Mouse (Mus musculus) T-helper 2 cell (primary cell): ENCODE data around the gene Cox4i2.

Experiments used
- in situ Hi-C: fragments of 300-600 bp; cut with MboI, MseI; formaldehyde crosslinking; loops from one replicate; pipeline ENCODE4 v1.15.1; 2025; ENCODE audit warnings: high pct_unique_total_duplicates

Cox4i2 gene

DNA sequence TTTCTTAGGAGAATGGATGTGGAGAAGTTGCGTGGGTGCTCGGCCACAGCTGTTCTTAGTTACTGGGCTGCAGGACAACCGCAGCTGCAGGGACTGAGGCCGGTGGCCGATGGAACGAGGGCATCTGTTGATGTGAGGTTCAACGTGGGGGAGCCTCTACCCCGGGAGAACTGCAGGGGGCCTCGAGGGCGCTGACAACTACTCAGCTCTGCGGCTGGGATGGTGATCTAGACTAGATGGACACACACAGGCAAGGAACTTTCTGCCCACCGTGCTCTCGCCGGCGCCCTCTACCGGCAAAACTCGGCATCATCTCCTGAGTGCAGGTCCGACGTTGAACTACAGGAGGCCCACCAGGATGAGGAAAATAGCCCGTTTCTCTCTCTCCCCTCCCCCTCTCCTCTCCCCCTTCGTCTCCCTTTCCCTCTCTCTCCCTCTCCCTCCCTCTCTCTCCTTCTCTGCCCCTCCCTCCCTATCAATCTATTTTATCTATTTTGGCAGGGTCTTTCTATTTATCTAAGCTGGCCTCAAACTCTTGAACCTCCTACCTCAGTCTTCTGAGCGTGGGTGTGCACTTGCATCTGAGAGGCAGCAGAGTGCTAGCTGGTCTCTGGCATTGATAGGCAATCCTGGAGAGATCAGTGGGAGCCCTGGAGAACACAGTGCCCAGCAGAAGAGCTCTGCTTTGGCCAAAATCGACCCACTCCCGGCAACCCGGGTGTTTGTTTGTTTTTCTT lies 12.6 kb downstream of the Cox4i2 start:
- in situ Hi-C loops = loop anchor here (25.0 kb wide), 1 partner anchor 1979 kb away; the partner anchor contains the start of gene Pygb

DNA sequence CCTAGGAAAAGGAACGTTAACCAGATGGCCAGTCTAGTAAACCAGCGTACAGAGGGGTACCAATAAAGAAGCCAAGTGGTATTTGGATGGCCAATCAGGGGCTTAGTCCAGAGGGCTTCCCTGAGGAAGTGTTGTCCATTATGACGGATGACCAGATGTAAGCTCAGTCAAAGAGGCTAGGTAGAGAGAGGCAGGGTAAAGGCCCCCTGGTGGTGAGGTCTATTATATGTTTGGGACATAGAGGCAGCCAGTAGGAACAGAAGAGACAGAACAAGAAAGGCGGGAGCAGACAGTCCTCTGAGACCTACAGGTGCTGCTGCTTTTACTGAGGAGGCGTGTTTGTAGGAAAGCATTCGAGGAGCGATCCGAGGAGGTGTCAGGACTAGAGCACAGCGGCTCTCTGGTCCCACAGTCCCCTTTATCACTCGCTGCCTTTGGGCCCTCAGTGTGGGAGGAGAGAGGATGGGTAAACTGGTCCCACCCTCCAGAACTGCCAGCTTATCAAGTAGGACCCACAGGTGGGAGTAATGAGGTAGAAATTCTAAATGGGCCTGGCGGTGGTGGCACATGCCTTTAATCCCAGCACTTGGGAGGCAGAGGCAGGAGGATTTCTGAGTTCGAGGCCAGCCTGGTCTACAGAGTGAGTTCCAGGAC lies 13.8 kb downstream of the Cox4i2 start:
- in situ Hi-C loops = loop anchor here (25.0 kb wide), 1 partner anchor 1980 kb away; the partner anchor contains the start of gene Pygb

DNA sequence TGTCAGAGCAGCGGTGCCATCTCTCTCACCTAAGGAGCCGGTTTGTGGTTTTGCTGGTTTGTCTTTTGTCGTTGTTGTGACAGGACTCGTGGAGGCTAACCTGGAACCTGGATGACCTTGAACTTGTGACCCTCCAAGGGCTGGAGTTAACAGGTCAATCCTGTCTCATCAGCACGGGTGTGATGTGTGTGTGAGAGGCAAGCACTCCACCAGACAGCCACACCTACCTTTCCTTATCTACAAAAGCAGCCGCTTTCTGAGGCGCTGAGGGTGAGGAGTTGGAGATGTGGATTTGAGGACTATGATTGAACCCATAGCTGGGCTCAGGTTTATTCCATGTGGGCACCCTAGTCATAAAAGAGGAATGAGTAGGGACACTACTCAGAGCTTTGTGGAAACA lies 15.7 kb downstream of the Cox4i2 start:
- in situ Hi-C loops = loop anchor here (25.0 kb wide), 1 partner anchor 1982 kb away; the partner anchor contains the start of gene Pygb

DNA sequence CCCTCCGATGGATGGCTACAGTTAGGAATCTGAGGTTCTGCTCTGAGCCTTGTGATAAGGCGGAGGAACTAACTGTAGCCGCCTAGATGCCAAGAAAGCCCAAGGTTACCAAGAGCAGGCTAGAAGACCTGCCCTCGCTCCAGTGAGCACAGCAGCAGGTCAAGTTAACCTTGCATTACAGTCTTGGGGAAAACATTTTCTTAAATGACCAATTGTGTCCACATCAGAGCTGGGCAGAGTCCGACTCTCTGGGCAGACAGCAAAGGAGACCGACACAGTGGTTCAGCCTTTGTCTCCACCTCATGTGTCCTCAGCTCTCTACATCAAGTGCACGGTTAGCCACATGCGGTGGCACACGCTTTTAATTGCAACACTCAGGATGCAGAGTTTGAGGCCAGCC lies 17.6 kb downstream of the Cox4i2 start:
- in situ Hi-C loops = loop anchor here (25.0 kb wide), 1 partner anchor 1984 kb away; the partner anchor contains the start of gene Pygb

DNA sequence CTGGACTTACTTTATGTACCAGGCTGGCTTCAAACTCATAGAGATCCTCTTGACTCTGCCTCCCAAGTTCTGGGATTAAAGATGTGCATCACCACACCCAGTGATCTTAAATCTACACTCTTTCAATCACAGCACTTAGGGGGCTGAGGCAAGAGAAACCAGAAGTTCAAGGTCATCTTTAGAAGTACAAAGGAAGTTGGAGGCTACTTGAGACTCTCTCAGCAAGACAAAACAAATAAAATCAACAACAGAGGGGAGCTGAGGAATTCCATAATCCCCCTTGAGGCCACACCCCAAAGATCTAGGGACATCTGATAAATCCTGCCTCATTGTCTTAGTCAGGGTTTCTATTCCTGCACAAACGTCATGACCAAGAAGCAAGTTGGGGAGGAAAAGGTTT lies 18.3 kb downstream of the Cox4i2 start:
- in situ Hi-C loops = loop anchor here (25.0 kb wide), 1 partner anchor 1985 kb away; the partner anchor contains the start of gene Pygb

DNA sequence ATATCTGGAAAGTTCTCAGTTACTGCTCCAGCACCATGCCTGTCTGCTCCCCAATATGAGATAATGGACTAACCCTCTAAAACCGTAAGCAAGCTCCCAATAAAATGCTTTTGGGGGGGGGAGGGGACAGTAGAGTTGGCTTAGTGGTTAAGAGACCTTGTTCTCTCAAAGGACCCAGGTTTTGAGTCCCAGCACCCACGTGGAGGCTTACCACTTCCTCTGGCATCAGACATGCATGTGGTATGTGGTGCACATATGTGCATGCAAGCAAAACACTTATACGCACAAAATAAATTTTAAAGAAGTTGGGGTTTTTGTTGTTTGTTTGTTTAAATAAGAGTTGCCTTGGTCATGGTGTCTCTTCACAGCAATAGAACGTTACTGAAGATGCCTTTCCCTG lies 21.4 kb downstream of the Cox4i2 start:
- in situ Hi-C loops = no loop called here

DNA sequence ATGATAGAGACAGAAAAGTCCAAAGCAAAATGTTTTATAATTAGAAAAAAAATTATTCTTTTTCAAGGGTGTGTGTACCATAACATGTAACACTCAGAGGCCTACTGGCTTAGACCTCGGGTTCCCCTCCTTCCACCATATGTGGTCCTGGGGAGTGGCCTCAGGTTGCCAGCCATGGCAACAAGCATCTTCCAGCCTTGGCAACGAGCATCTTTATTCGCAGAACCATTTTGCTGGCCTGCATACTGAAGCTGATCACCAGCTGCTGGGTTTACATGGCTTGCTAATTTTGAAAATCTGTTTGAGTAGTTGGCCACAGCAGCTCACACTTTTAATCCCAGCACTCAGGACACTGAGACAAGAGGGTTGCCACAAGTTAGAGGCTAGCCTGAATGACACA lies 22.0 kb downstream of the Cox4i2 start:
- in situ Hi-C loops = no loop called here

DNA sequence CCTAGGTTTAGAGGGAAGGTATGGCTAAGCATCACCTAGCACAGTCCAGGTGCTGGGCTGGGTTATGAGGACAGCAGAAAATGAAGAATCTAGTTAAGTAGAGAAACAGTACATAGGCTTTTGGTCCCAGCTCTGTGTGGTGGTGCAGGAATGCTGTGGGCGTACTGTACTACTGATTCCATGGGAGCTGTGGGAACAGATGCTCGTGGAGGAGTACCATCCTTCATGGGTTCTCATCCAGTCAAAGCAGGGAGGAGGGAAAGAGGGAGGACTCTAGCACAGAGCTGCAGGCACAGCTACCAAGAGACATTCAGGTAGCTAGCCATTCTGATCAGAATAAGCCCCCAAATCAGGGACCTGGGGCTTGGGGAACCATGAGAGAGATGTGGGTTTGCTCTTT lies 22.5 kb downstream of the Cox4i2 start:
- in situ Hi-C loops = no loop called here

DNA sequence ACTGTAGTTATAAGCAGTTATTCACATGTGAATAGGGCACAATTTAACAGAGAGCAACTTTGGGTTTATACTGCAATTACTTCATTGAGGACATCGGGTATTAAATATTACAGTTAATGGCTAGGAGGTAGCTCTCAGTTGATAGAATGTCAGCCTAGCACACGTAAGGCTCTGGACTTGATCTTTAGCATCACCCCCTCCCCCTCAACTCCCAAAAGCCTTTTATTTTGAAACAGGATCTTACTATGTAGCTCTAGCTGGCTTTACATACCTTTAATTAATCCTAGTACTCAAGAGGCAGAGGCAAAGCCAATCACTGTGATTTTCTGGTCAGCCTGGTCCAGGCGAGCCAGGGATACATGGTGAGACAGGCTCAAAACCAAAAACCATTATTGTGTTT lies 23.1 kb downstream of the Cox4i2 start:
- in situ Hi-C loops = no loop called here

DNA sequence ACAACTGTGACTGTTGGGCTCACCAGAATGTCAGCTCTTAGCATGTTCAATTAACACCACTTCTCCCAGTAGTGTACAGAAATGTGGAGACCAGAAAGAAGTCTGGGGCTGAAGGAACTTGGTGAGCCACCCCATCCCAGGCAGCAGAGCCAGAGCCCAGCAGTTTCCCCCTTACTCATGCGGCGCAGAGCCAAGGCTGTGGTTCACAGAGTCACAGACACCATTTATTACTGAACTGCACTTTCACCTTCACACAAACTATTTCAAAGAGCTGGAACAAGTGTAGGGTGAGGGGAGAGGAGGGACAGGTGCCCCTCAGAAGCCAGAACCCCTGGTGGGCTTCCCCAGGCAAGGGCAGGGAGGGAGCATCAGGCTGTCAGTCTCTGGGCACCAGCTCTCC lies 26.5 kb downstream of the Cox4i2 start:
- in situ Hi-C loops = no loop called here

DNA sequence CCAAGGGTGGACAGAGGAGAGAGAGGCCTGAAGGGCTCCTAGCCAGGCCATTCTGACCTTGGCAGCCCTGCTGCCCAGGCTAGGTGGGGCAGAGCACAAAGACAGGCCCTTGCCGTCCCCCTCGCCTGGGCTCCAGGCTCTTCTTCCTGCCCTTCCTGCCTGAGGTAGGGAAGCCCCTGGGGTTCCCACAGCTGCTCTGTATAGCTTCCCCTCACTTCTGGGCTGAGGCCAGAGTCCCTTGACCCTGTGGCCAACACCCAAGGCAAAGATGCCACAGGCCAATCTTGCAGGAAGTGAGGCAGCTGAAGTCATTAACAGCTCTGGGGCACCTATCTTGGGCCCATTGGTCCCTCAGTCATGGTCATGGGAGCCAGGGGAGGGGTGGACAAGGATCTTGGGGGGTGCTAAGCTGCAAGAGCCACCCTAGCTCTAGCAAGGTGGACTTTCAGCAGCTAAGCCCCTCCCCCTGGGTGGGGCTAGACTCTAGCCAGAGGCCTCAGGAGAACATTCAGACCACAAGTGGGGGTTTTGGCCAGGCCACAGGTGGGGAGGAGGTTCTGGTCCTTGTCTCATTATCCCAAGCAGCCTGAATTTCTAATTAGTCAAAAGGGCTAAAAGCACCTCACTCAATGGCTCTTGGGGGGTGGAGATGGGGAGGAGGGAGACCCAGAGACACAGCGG lies 27.2 kb downstream of the Cox4i2 start:
- in situ Hi-C loops = no loop called here

DNA sequence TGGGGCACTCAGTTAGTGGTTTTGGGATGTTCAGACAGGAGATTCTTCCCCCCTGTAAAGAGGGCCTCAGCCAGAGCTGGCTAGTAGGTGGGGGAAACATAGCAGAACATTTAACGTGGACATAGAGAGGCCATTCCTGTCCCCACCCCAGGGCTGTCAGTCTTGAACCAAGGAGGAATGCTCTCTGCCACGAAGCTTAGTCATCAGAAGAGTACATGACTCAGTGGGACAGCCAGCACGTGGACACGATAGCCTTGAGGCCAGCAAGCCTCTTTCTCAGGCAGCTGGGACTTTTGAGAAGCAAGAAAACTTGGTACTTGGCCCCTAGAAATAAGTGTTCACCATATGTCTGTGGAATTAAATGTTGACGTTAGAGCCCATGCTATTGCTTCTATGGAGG lies 28.7 kb downstream of the Cox4i2 start:
- in situ Hi-C loops = no loop called here

DNA sequence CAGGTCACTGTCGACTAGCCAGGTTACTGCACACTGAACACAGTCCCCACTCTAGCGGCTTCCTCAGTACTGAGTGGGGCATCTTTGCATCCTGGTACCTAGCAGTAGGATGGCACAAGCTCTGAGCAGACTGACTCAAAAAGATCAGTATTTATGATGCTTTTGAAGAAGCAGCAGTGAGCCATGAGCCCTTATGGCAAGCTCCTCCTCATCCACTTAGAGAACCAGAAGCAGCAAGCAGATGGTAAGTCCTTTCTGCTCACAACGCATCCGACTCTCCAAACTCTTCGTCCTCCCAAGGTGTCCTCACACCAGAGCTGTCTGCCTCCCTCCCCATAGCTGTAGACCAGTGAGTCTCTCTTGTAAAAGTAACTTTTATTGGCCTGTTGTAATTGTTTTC lies 29.3 kb downstream of the Cox4i2 start:
- in situ Hi-C loops = no loop called here

DNA sequence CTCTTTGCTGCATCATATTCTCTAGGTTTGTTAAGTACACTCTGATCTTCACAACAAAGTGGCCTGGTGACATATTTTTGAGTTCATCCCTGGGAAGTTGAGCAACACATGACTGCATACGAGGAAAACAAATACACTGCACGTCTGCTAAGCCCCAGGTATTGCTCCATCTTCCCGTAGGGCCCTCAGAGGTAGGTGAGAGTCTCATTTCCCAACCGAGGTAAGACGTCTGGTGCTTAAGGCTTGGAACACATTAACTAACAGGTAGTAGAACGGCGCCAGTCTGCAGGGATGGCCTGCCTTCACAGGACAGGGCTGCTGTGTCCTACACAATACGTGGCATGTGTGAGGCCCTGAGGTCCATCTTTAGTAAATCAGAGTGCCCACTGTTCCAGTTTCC lies 30.7 kb downstream of the Cox4i2 start:
- in situ Hi-C loops = no loop called here

DNA sequence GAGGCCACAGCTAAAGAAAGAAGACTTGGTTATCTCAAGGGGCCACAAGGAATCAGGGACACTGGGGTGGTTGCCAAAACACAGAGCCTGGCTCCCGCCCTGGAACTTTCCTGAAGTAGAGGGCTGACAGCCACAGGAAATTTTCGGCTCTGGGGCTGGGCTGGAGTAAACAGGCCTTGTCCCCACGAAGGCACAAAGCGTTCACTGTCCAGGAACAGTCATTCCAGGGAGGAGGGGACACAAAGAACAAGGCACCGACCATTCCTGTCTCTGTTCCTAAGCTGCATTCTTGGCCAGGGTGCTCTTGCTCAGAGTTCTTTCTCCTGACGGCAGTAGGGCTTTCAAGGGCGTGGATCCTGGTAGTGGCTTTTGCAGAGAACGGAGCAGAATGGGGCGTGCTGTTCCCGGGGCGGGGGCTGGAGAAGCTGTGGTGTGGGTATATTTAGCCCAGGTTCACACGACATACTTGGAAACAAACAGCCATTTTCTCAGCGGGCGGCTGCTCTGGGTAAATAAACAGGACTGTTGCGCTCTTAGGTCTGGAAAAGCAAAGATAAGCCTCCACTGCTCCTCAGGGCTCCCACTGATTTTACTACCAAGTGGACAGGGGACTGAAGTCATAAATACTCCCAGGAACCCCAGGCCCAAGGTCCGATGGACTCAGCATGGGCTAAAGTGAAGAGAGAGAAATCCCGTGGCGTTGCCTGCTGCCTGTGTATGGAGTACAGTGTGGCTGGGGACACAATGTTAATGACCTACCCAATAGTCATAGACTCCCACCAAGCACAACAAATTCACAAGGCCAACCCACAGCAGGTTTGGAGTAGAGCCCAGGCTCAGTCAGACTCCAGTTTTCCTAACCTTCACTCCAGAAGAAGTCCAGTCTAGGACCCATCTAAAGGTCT lies 31.7 kb downstream of the Cox4i2 start:
- in situ Hi-C loops = no loop called here

DNA sequence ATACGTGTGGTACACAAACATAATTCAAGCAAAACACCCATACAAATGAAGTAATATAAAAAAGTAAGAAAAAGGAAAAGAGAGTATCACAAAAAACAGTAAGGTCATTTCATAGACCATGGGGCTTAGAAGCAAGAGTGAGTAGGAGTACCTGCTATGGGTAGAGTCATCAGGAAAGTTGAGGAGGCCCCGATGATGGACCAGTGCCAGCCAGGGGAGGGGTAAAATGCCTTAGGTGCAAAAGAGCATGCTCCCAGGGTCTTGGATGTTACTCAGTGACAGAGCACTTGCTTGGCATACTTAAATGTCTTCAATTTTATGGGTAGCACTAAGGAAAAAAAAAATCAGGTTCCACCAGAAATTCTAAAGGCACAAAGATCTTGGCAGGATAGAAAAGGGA lies 33.2 kb downstream of the Cox4i2 start:
- in situ Hi-C loops = no loop called here

DNA sequence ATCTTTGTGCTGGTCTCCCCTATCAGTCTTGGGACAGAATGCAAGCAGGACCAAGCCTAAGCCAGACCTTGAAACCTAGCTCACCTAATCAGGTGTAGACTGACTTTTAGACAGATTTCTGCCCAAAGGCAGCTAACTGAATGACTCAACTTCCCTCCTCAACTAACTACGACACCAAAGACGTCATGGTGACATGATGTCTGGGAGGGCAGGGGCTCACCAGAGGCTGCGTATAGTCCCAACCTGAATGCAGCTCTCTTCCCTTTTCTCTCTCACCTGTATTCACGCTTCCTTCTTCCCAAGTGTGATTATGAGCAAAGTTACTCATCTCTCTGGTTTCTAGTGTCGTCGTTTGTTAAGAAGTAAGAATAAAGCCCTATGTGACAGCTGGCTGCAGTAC lies 33.6 kb downstream of the Cox4i2 start:
- in situ Hi-C loops = no loop called here

DNA sequence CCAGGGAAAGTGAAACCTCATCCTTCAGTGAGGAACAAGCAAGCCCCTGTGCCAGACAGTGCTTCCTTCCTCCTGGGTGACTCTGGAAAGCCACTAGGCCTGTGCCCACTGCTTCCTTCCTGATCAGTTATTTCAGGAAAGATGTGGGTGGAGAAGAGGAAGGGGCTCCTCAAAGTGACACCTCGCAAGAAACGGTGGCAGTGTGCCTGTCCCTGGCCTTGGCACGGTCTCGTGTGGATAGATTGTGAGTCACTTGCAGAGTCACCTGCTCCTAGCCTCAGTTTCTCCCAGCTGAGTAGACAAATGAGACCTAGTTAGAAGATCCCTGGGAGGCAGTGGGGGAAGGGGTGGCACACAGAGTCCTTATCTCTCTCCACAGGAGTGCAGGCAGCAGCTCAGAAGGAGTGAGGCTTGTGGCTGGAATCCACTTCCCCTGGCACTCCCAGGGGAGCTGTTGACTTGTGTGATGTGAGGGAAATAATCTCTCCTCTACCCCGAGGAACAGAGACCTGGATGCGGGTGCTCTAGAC lies 35.0 kb downstream of the Cox4i2 start:
- in situ Hi-C loops = no loop called here

DNA sequence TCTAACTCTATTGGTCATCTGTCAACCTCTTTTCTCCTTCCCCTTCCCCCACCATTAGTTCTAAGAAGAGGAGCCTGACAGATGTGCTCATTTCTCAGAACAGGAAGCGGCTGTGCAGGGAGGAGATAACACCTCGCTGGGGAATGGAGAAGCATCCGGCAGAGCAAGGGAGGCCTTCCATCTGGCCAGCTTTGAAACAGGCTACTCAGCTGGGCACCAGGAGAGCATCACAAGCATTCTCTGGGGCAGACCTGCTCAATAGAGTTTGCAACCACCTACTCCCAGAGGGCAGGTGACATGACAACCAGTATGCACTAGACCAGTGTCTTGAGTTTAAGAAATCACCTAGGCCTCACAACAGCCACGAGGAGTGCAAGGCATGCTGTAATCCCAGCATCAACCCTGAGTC lies 35.6 kb downstream of the Cox4i2 start:
- in situ Hi-C loops = no loop called here

DNA sequence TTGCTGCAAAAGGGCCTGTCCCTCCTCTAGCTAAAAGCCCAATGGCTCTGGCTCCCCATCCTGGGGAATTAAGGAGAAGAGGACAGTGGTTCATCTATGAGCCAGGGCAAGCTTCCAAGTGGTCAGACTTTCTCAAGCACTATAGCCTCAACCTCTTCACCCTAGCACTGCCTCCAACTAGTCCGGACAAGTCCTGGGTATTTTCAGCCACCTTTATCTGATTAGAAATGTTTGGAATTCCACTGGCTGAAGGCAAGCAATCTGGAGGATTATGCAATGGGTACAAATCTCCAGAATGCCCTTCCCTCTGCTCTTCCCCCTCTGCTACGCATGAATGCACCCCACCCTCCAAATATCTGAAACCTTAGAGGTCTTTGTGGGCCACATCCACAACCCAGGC lies 38.5 kb downstream of the Cox4i2 start:
- in situ Hi-C loops = loop anchor here (5.0 kb wide), 1 partner anchor 560 kb away; no protein-coding TSS in a partner anchor

DNA sequence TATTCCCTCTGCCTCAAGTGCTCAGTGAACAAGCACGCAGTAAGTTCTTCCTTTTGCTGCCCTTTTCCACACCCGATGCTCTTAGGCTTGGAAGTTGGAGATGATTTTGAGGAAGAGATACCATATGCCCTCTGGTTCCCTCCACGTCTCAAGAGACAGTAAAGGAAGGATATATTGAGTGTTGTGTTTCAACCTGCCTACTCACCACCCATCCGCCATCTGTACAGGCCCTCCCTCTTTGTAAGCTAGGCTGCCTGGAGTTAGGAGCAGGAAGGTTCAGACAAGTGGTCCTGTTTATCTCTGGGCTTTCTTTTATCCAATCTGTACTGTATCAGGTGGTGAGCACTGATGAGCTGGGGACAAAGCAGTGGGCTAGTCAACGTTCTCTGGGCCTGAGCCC lies 39.4 kb downstream of the Cox4i2 start:
- in situ Hi-C loops = loop anchor here (5.0 kb wide), 1 partner anchor 561 kb away; no protein-coding TSS in a partner anchor
